Mouse (Mus musculus) lung, postnatal 0 days (tissue): ENCODE measurements around the gene Prr9.

Experiments
- CTCF ChIP-seq: IDR thresholded peaks from 2 replicates; pipeline ENCODE4 v1.5.1; 2016; ENCODE audit warnings: antibody characterized with exemption, mild to moderate bottlenecking
- EP300 ChIP-seq: IDR thresholded peaks from 2 replicates; pipeline ENCODE4 v1.6.1; 2016; ENCODE audit warnings: antibody characterized with exemption, mild to moderate bottlenecking, control low read depth

- TF ChIP-seq CTCF = no peak
- no peak for TF ChIP-seq EP300
Measured at GRCm38 (mm10) chr3:92110790-92111189, 13.0 kb downstream of the Prr9 start.
